Mouse (Mus musculus) lung, postnatal 4 days (tissue): Measurements from ENCODE around the gene Sgk1.

Source experiments
- DNase-seq, 2 experiments: peaks; one replicate each; pipeline ENCODE4 v3.0.0; 2021

The Sgk1 gene

DNA sequence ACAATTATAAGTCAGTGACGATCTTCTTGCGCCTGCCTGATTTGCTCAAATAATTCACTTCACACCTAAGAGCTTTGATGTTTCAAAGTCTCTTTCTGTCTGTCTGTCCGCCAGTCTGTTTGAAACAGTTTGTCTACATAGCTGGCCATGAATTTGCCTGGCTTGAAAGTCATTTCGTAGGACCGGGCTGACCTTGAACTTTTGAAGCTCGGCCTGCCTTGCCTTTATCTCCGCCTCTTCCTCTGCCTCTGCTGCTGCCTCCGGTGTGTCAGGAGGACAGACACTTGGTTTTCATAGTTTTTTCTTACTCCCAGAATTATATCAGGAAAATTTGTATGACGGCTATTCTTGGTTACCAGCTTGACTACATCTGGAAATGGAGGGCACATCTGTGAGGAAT is 96.4 kb downstream of the Sgk1 start:
- no peak for DNase-seq

DNA sequence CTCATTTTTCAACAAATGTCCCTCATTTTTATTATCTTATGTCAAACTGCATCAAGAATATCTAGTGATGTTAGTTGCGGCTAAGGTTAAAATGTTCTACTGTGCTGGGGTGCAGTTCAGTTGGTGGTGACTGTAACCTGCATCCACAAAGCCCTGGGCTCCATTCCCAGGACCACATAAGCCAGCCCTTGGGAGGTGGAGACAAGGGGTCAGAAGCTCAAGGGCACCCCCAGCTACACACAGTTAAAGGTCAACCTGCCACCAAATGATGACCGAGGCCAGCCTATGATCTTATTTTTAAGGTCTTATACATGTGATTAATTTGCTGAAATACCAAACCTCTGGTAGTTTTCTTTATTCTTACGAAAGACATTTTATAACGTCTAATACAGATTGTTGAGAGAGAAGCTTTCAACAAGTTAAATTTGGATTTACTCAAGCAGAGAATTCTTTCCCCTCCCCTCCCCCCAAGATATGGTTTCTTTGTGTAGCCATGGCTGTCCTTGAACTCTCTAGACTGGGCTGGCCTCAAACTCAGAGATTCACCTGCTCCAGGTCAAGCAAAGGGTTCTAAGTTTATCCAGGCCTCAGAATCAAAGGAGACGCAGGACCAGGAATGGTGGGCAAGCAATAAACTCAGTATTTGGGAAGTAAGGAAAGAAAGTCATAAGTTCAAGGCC is 97.4 kb downstream of the Sgk1 start:
- no peak for DNase-seq

DNA sequence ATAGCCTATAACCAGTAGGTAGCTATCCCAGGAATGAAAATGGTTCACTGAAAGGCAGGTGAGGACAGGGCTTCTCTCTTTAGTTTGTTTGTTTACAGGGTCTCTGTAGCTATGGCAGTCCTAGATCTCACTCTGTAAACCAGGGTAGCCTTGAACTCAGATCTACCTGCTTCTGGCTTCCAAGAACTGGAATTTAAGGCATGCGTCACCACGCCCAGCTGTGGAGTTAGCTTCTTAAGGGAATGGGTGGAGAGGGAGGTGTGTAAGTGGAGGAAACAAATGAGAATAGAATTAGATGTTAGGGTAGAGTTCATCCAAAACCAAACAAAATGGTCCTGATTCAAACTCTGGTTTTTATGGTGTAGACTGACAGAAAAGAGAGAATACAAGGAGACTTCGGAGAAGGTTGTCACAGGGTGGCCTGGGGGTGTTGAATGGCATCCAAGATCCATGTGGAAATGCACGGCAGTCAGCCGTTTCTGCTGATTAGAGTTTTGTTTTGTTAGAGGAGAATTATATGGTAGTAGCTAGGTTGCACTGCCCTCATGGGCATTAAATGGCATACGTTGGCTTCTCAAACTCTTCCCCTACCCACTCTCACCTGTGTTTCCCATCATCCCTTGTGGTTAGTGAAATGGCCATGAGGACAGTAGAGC is 98.9 kb downstream of the Sgk1 start:
- no peak for DNase-seq

DNA sequence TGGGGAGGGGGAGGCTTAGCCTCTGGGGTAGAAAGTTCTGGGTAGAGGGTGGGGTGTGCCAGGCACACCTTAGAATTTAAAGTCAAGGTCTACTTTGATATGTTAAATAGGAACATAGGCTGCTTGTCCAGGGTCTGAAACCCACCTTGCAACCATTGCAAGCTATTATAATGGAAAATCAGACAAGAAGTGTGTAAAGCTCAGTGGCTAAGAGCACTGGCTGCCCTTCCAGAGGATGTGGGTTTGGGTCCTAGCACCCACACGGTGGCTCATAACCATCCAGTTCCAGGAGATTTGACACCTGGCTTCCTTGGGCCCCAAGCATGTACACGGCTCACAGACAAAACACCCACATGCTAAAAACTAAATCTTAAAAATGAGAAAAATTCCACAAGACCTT is 100.3 kb downstream of the Sgk1 start:
- DNase-seq = no peak

DNA sequence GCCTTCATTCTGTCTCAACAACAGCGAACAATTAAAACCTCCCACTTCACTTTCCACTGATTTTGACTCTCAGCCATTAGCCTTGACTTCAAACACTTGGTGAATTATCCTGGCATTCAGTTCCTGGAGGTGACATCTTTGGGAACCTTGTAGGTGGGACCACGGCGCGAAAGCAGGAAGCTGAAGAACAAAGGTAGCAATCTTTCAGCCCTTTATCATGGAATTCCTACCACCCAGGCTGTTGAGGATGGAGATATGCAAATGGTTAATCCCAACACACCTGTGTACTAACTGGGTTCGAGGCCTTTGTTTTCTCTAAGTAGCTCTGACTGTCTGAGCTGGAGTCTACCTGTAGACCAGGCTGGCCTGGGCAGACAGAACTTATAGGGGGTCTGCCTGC is 106.5 kb downstream of the Sgk1 start:
- no peak for DNase-seq

DNA sequence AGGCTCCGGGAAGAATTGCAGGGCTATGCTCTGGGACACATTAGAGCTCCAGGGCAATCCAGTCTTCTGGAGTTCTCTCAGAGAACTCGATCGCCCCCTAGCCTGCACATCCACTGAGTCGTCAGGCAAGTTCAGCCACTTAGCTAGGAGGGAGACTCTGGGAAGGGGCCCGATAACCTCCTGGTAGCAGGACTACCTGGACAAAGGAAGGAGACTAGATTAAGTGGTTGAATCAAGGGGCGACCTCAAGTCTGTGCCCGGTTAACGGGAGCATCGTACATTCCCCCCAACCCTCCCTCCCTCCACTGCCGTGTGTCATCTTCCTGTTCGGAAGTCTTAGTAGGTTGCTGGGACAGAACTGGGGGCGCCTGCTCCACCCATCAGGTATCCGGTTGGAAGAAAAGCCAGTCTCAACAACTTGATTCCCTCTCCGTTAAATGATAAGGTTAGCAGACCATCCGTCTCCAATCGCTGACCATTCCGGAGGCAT is 109.4 kb downstream of the Sgk1 start:
- DNase-seq = peak; percentile 86 to 91

DNA sequence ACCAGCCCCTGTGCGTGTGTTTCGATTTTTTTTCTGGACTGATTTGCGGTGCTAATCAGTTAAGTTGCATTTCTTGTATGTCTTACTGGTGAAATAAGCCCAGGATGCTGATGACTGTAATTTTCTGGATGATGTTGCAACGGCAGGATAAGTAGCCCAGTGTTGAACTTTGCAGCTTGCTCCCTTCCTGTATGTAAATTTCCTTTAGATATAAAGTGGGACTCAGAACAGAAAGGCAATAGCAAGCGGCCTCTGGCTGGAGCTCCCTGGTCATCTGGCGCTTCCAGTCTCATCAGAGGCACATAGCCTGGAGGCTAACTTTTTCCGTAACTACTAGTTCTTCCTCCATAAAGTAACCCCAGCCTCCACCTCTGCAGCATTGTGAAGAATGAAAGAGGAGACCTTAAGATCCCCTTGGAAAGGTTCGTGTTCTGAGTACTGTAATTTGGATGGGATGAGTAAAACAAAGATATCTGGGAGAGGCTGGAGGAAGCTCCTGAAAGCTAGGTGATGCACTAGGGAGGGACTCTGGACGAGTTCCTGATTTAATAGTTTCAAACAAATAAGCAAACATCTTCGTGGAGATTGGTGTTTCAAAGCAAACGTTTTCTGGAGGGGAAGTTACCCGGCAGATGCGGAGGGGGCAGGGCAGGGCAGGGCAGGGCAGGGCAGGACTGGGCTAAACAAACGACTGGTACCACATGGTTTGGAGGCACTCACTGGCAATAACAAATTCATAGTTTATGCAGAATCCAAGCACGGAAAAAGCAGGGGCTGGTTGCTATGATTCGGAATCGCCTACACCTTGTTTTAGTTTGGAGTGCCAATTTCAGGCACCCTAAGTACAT is 110.2 kb downstream of the Sgk1 start:
- DNase-seq = peak; percentile 85

DNA sequence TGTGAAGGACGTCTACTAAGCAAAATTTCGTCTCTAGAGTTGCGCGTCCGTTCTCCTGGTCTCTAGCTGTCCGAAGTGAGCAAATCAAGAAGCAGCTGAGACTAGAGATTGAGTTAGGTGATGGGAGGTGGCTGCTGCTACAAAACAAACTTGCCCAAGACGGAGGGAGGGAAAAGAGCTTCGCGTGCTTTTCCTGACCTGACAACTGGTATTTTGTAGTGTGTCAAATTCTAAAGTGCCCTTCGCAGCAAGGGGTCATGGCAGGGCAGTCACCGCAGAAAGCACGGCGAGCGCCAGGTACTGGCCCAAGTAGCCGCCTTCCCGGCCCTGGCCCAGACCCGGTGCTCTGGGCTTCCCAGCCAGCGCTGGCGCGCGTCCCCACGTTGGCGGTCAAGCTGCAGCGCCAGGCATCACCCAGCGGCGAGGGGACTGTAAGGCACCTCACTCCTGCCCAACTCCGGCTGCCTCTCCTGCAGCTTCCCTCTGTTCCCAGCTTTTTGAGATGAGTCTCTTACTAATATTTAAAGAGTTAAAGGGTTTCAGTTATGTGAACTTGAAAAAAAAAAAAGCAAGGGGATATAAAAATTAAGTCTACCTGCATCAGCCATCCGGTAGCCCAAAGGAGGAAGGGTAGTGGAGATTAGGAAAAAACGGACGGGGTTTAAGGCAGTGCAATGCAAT is 111.0 kb downstream of the Sgk1 start:
- peak; percentile 88 to 90 for DNase-seq

DNA sequence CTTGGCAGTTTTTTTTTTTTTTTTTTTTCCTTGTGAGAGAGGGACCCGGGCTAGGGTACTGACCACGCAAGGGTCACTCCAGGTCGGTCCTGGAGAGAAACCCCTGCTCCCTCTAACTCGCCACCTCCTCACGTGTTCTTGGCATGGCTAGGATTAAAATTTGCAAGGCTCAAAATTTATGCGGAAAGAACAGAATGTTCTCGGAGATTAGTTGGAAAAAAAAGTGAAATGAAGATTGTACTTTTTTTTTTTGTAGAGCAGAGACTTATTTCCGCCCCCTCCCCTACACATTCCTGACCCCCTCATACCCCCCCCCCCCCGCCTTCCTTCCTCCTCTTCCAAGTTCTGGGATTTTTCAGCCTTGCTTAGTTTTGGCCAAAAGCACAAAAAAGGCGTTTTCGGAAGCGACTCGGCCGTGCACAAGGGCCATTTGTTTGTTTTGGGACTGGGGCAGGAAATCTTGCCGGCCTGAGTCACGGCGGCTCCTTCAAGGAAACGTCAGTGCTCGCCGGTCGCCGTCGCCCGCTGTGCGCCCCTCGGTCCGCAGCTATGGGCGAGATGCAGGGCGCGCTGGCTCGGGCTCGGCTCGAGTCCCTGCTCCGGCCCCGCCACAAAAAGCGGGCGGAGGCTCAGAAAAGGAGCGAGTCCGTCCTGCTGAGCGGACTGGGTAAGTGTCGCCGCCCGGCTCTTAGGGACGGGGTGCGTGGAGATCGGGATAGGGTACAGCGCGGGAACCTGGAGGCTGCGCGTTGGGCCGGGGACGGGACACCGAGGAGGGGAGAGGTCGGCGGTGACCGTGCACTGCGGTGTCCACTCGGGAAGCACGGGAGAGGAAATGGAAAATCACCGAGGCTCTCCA is 111.8 kb downstream of the Sgk1 start:
- DNase-seq = peak; percentile 82 to 88

DNA sequence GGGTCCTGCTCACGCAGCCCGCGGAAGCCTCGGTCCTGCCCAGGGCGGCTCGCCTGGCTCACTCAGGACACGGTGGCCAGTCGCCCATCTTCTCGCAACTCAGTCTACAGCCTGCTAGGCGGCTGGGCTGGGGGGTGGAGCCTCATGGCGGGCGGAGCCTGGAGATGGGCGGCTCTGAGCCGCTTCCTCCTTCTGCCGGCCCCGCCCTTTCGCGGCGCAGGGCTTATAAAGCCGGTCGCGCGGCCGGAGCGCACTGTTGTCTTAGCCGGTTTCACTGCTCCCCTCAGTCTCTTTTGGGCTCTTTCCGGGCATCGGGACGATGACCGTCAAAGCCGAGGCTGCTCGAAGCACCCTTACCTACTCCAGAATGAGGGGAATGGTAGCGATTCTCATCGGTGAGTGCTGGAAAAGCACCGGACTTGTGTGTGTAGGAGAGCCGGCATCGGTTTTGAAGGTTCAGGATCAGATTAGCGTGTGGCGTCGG is 112.5 kb downstream of the Sgk1 start:
- DNase-seq = peak; percentile 98 to 99

DNA sequence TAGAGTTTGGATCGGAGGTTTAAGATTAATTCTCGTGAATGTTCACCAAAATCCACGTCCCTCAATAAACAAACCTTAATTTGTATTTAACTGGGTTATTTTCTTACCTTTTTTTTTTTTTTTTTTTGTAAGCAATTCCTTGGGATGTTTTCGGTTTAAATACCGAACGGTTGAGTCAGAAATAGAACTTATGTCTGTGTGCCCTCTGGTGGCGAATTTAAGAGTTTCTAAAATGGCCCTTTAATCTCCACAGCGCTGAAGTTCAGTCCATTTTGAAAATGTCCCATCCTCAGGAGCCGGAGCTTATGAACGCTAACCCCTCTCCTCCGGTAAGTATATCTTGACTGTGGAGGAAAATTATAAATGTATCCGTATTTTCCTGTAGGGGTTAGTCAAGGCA is 113.2 kb downstream of the Sgk1 start:
- peak in 1 of 2 experiments; percentile 70 for DNase-seq

DNA sequence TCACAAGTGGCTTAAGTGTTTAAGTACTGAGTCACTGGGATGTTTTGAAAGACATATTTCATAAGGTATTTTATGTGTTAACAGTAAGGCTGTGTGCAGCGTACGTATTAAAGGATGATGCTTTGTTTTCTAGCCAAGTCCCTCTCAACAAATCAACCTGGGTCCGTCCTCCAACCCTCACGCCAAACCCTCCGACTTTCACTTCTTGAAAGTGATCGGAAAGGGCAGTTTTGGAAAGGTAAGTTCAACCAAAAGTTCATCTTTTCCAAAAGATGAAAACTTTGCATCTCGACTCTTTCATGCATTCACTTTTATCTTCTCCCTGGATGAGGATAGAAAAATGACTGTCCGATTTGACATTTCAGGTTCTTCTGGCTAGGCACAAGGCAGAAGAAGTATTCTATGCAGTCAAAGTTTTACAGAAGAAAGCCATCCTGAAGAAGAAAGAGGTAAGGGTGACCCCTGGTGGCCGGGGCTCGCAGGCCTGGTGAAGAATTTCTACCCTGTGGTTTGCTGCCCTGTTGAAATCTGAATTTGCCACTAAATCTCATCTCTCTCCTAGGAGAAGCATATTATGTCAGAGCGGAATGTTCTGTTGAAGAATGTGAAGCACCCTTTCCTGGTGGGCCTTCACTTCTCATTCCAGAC is 113.8 kb downstream of the Sgk1 start:
- DNase-seq = peak; percentile 75 to 87

DNA sequence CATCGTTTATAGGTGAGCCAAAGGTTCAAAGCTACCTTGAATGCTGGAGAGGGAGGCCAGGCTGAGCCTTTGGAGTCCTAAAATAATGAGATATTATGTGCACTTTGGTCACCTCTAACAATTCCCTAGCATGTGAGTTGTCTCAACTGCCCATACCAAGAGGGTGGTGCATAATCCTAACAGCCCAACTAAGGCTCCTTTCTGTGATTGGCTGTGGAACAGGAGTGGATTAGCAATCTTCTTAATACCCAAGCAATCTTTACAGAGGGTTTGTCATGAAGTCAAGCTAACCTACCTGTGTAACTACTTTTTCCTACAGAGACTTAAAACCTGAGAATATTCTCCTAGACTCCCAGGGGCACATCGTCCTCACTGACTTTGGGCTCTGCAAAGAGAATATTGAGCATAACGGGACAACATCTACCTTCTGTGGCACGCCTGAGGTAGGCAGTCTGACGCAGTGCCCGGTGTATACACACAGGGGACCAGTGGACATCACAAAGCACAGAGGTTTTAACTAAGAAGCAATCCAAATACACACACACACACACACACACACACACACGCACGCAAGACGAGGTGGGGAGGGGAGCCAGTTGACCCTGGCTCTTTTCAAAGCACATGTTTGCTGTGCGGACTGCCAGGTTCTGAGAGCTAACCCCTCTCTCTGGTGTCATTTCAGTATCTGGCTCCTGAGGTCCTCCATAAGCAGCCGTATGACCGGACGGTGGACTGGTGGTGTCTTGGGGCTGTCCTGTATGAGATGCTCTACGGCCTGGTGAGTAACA is 114.9 kb downstream of the Sgk1 start:
- DNase-seq = no peak

DNA sequence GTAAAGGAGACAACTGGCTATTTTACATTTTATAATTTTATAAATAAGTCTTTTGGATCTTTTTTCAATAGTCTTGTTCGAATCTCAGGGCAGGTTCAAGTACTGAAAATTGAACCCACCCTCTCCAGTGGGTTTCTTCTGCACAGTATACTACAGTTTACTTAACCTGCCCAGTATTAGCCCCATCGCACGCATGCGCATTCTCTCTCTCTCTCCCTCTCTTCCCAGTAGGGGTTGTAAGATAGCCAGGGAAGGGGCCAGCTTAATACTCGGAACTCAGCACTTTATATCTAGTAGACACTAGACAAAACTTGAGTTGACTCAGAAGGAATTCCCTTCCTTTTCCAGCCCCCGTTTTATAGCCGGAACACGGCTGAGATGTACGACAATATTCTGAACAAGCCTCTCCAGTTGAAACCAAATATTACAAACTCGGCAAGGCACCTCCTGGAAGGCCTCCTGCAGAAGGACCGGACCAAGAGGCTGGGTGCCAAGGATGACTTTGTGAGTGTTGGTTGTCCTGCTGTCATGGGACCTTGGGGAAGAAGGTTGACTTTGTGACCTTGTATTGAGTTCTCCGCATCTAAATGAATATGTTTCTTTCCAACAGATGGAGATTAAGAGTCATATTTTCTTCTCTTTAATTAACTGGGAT is 115.7 kb downstream of the Sgk1 start:
- no peak for DNase-seq

DNA sequence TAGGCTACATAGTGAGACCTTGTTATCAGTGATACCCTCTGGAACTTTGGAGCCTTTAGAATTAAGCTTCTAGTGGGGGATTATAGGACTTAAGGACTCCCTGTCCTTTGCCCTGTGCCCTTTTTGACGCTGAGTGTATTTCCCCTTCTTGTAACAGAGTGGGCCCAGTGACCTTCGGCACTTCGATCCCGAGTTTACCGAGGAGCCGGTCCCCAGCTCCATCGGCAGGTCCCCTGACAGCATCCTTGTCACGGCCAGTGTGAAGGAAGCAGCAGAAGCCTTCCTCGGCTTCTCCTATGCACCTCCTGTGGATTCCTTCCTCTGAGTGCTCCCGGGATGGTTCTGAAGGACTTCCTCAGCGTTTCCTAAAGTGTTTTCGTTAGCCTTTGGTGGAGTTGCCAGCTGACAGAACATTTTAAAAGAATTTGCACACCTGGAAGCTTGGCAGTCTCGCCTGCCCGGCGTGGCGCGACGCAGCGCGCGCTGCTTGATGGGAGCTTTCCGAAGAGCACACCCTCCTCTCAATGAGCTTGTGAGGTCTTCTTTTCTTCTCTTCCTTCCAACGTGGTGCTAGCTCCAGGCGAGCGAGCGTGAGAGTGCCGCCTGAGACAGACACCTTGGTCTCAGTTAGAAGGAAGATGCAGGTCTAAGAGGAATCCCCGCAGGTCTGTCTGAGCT is 116.7 kb downstream of the Sgk1 start:
- DNase-seq = no peak

DNA sequence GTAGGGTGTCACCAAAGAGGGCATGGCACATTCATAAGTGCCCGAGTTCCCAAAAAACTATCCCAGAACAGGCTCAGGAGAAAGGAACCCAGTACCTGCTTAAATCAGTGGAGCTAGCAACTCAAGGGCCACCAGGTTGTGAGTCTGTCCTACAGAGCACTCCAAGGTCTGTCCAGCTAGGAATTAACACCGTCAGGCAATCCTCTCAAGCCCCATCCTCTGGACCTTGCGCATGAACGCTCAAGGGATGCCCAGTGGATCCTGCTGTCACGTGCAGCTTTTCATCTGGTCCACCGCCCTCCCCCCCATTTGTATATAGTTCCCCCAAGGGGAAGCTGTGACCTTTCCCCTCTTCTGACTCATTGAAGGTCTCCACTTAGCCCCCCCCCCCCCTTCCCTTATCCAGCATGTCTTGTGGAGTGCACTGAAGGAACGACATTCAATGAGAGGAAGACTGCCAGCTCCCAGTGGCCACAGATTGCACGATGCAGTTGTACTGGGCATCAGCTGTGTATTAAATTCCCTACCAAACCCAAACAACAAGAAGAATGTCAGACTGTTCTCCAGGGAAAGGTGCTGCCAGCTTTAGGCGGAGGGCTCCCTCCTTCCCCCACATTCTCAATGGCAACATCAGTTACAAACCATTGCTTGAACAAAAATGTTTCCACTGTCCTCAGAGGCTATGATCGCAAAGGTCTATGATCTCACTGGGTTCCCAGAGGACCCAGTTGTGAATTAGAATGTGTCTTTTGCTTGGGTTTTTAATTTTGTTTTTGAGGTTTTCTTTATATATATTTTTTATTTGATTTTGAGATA is 118.7 kb downstream of the Sgk1 start:
- peak; percentile 43 to 53 for DNase-seq

DNA sequence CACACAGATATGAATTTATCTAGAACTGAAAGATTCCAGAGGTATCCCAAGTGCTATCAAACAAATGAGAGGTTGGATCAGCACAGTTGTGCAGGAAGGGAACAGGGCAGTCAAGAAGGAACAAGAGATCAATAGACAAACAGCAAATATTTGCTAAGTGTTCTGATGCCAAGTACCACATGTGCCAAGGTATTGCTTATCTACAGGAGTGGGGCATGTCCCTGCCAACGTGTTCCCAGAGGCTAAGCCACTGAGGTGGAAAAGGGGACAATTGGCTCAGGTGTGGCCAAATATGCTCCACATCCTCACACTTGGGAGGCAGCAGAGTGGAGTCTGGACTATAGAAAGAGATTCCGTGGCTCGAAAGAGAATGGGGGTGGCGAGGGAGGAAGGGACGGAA is 119.6 kb downstream of the Sgk1 start:
- no peak for DNase-seq

DNA sequence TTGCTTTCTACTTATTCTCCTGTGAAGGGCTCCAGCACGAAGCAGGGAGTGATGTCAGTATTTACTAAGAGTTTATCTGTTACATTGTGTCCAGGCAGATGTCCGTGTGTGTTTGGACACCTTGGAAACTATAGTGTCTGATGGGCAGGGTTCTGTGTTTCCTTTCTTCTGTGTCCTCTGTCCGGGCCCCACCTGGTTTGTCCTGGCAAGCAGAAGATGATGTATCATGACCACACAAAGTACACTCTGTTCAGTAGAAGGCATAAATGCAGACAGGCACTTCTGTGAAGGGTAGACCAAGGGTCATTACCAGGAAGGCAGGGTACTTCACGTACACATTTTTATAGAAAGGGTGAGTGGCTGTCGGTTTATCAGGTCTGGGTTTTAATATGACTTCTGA is 122.8 kb downstream of the Sgk1 start:
- no peak for DNase-seq
